In genomic region chr5:25945391-25945790, GRCm38 (mm10) we compare ENCODE assay signal across 21 mouse cellular contexts. TPM values are rescaled to one million over a fixed set of nuclear protein-coding genes. Genes with fewer than 3 reads are reported as not detected.
A peak's percentile ranks its signal among the peaks of the same experiment; 100 is the strongest.
DNase-seq lines count a peak whose midpoint lies in the region; ATAC-seq and TF ChIP-seq lines count a peak whose summit lies in the region.
"Not testable (repeated sequence)": the region's sequence is repeated elsewhere in the genome, so short reads cannot be mapped to it uniquely, and the experiment has no call there.
"Had no signal": no experiment of that assay in that cellular context is flagged by ENCODE, and none has a peak within 500 bp of the region (broad histone marks: within the 10 kb centered on the region; RNA-seq: fewer than 3 reads in every experiment).

No protein-coding gene starts in this region.

- not testable (repeated sequence) for H3K9me3 ChIP-seq in heart, embryonic 10.5 days; hindbrain, postnatal 0 days (ENCODE audit: low read length); liver, embryonic 11.5 days (ENCODE audit: control insufficient read depth, low read length); lung, postnatal 0 days (ENCODE audit: low read length)

- H3K27ac ChIP-seq in heart, embryonic 10.5 days; hindbrain, postnatal 0 days; liver, embryonic 11.5 days (ENCODE audit: low read depth, low read length); lung, postnatal 0 days (ENCODE audit: low read length): not testable (repeated sequence)

- DNase-seq in heart, embryonic 10.5 days (ENCODE audit: low spot score) = peak; percentile 69
- peak; percentile 2 for DNase-seq in hindbrain, postnatal 0 days (ENCODE audit: low spot score)
- DNase-seq in liver, embryonic 11.5 days (ENCODE audit: low spot score) = peak; percentile 31
- peak; percentile 3 for DNase-seq in lung, postnatal 0 days (ENCODE audit: low spot score)
- peak; percentile 10 for DNase-seq in neural tube, embryonic 10.5 days (ENCODE audit: extremely low spot score, low spot score)

- not testable (repeated sequence) for H3K9ac ChIP-seq in hindbrain, postnatal 0 days (replicated peaks; ENCODE audit: low read length); liver, embryonic 11.5 days (ENCODE audit: low read depth, low read length); lung, postnatal 0 days (replicated peaks; ENCODE audit: low read depth)

- not testable (repeated sequence) for H3K36me3 ChIP-seq in heart, embryonic 10.5 days; hindbrain, postnatal 0 days (ENCODE audit: insufficient read depth, low read length); liver, embryonic 11.5 days (ENCODE audit: control insufficient read depth, insufficient read depth, low read length); lung, postnatal 0 days (ENCODE audit: insufficient read depth, low read length)

- not testable (repeated sequence) for H3K4me1 ChIP-seq in heart, embryonic 10.5 days; hindbrain, postnatal 0 days (ENCODE audit: insufficient read depth, low read length); liver, embryonic 11.5 days (replicated peaks; ENCODE audit: control insufficient read depth, insufficient read depth, low read length); lung, postnatal 0 days (ENCODE audit: insufficient read depth, low read depth, low read length)

- H3K4me3 ChIP-seq in heart, embryonic 10.5 days; hindbrain, postnatal 0 days (ENCODE audit: low read length); liver, embryonic 11.5 days (ENCODE audit: low read depth, low read length); lung, postnatal 0 days (ENCODE audit: low read depth, low read length): not testable (repeated sequence)

- H3K27me3 ChIP-seq in heart, embryonic 10.5 days (ENCODE audit: insufficient read depth, poor library complexity, severe bottlenecking); hindbrain, postnatal 0 days (ENCODE audit: insufficient read depth, low read length); liver, embryonic 11.5 days (replicated peaks; ENCODE audit: control insufficient read depth, insufficient read depth, low read length); lung, postnatal 0 days (replicated peaks; ENCODE audit: insufficient read depth, low read length): not testable (repeated sequence)

- not testable (repeated sequence) for ATAC-seq in hindbrain, postnatal 0 days; liver, embryonic 11.5 days (replicated peaks; ENCODE audit: low FRiP score); lung, postnatal 0 days

- 80% methylated on average over 2 of the region's 2 CpGs for WGBS in heart, embryonic 10.5 days
- 87% methylated on average over 2 of the region's 2 CpGs for WGBS in hindbrain, postnatal 0 days
- 72% methylated on average over 2 of the region's 2 CpGs for WGBS in liver, embryonic 11.5 days
- 76% methylated on average over 2 of the region's 2 CpGs for WGBS in lung, postnatal 0 days

- TF ChIP-seq EP300 in lung, postnatal 0 days (IDR thresholded peaks at IDR 0.05) = not testable (repeated sequence)

- not testable (repeated sequence) for H3K4me2 ChIP-seq in hindbrain, postnatal 0 days (ENCODE audit: low read depth, low read length); liver, embryonic 11.5 days; lung, postnatal 0 days (replicated peaks; ENCODE audit: low read depth, low read length)

- TF ChIP-seq CTCF in hindbrain, postnatal 0 days (IDR thresholded peaks at IDR 0.05; ENCODE audit: low read depth); lung, postnatal 0 days (IDR thresholded peaks at IDR 0.05): not testable (repeated sequence)

RNA-seq across cellular contexts. Expression of gene Gm21663, which starts 3.2 kb away (rescaled TPM):
- not detected in 2 replicates for polyA plus RNA-seq in heart, embryonic 10.5 days (2016; fragmentation: Nextera tagmentation; extraction: Ambion mirVana)
- 0.32 TPM in 1 of 2 replicates, not detected in the other for total RNA-seq in hindbrain, postnatal 0 days (2014; rRNA removed)
- polyA plus RNA-seq in hindbrain, postnatal 0 days (2015; fragmentation: Nextera tagmentation; extraction: Ambion mirVana) = 0.18 TPM in 1 of 2 replicates, not detected in the other
- not detected in 2 replicates for polyA plus RNA-seq in liver, embryonic 11.5 days (2014; fragmentation: Nextera tagmentation; extraction: Ambion mirVana)
- polyA plus RNA-seq in lung, postnatal 0 days (2015; fragmentation: Nextera tagmentation; extraction: Ambion mirVana) = not detected in 2 replicates
- total RNA-seq: adrenal gland, postnatal 25 days; adrenal gland, postnatal 4 days; common myeloid progenitor, adult 5-6 weeks; ES-E14; MEL had no signal
- polyA plus RNA-seq: adrenal gland, adult 2 months; brain, embryonic 14.5 days; C2C12; embryonic facial prominence, embryonic 11.5 days; erythroblast, embryonic 14.5 days; forebrain, embryonic 10.5 days; forebrain, embryonic 12.5 days; forebrain, embryonic 14.5 days; forebrain, embryonic 16.5 days had no signal

RNA-seq across cellular contexts. Expression of gene Gm21671, which starts 8.8 kb away (rescaled TPM):
- polyA plus RNA-seq in heart, embryonic 10.5 days (2016; fragmentation: Nextera tagmentation; extraction: Ambion mirVana) = 0.15 TPM in 1 of 2 replicates, not detected in the other
- 0.18 TPM in 1 of 2 replicates, not detected in the other for total RNA-seq in hindbrain, postnatal 0 days (2014; rRNA removed)
- polyA plus RNA-seq in hindbrain, postnatal 0 days (2015; fragmentation: Nextera tagmentation; extraction: Ambion mirVana) = 0.11 and 0.13 TPM in 2 replicates
- not detected in 2 replicates for polyA plus RNA-seq in liver, embryonic 11.5 days (2014; fragmentation: Nextera tagmentation; extraction: Ambion mirVana)
- not detected in 2 replicates for polyA plus RNA-seq in lung, postnatal 0 days (2015; fragmentation: Nextera tagmentation; extraction: Ambion mirVana)
- total RNA-seq: adrenal gland, adult 2 months; adrenal gland, postnatal 10 days; adrenal gland, postnatal 25 days; adrenal gland, postnatal 4 days; common myeloid progenitor, adult 5-6 weeks; ES-E14; MEL had no signal
- polyA plus RNA-seq: adrenal gland, adult 2 months; brain, embryonic 14.5 days; C2C12; embryonic facial prominence, embryonic 11.5 days; embryonic facial prominence, embryonic 13.5 days; erythroblast, embryonic 14.5 days; forebrain, embryonic 10.5 days; forebrain, embryonic 14.5 days had no signal

RNA-seq across cellular contexts. Expression of gene Gm21680, which starts 27.1 kb away (rescaled TPM):
- 0.09 and 0.20 TPM in 2 replicates for polyA plus RNA-seq in heart, embryonic 10.5 days (2016; fragmentation: Nextera tagmentation; extraction: Ambion mirVana)
- not detected in 2 replicates for total RNA-seq in hindbrain, postnatal 0 days (2014; rRNA removed)
- polyA plus RNA-seq in hindbrain, postnatal 0 days (2015; fragmentation: Nextera tagmentation; extraction: Ambion mirVana) = not detected in 2 replicates
- polyA plus RNA-seq in liver, embryonic 11.5 days (2014; fragmentation: Nextera tagmentation; extraction: Ambion mirVana) = 0.17 TPM in 1 of 2 replicates, not detected in the other
- polyA plus RNA-seq in lung, postnatal 0 days (2015; fragmentation: Nextera tagmentation; extraction: Ambion mirVana) = not detected in 2 replicates
- total RNA-seq: adrenal gland, adult 2 months; adrenal gland, postnatal 10 days; adrenal gland, postnatal 25 days; adrenal gland, postnatal 4 days; common myeloid progenitor, adult 5-6 weeks; ES-E14; MEL had no signal
- polyA plus RNA-seq: adrenal gland, adult 2 months; brain, embryonic 14.5 days; C2C12; embryonic facial prominence, embryonic 11.5 days; erythroblast, embryonic 14.5 days; forebrain, embryonic 14.5 days had no signal

RNA-seq across cellular contexts. Expression of gene Gm21698, which starts 43.1 kb away (rescaled TPM):
- polyA plus RNA-seq in heart, embryonic 10.5 days (2016; fragmentation: Nextera tagmentation; extraction: Ambion mirVana) = 0.26 TPM in 1 of 2 replicates, not detected in the other
- not detected in 2 replicates for total RNA-seq in hindbrain, postnatal 0 days (2014; rRNA removed)
- polyA plus RNA-seq in hindbrain, postnatal 0 days (2015; fragmentation: Nextera tagmentation; extraction: Ambion mirVana) = 0.11 and 0.35 TPM in 2 replicates
- polyA plus RNA-seq in liver, embryonic 11.5 days (2014; fragmentation: Nextera tagmentation; extraction: Ambion mirVana) = 0.07 TPM in 1 of 2 replicates, not detected in the other
- polyA plus RNA-seq in lung, postnatal 0 days (2015; fragmentation: Nextera tagmentation; extraction: Ambion mirVana) = not detected in 2 replicates
- total RNA-seq: adrenal gland, adult 2 months; adrenal gland, postnatal 10 days; adrenal gland, postnatal 25 days; adrenal gland, postnatal 4 days; common myeloid progenitor, adult 5-6 weeks; ES-E14; MEL had no signal
- polyA plus RNA-seq: adrenal gland, adult 2 months; brain, embryonic 14.5 days; C2C12; embryonic facial prominence, embryonic 11.5 days; erythroblast, embryonic 14.5 days; forebrain, embryonic 12.5 days; forebrain, embryonic 14.5 days had no signal

RNA-seq across cellular contexts. Expression of gene Gm1979, which starts 59.2 kb away (rescaled TPM):
- polyA plus RNA-seq in heart, embryonic 10.5 days (2016; fragmentation: Nextera tagmentation; extraction: Ambion mirVana) = 0.14 and 0.18 TPM in 2 replicates
- 0.07 and 0.10 TPM in 2 replicates for total RNA-seq in hindbrain, postnatal 0 days (2014; rRNA removed)
- 0.47 TPM in 1 of 2 replicates, not detected in the other for polyA plus RNA-seq in hindbrain, postnatal 0 days (2015; fragmentation: Nextera tagmentation; extraction: Ambion mirVana)
- not detected in 2 replicates for polyA plus RNA-seq in liver, embryonic 11.5 days (2014; fragmentation: Nextera tagmentation; extraction: Ambion mirVana)
- polyA plus RNA-seq in lung, postnatal 0 days (2015; fragmentation: Nextera tagmentation; extraction: Ambion mirVana) = not detected in 2 replicates
- total RNA-seq: adrenal gland, adult 2 months; adrenal gland, postnatal 10 days; adrenal gland, postnatal 25 days; adrenal gland, postnatal 4 days; common myeloid progenitor, adult 5-6 weeks; ES-E14; MEL had no signal
- polyA plus RNA-seq: adrenal gland, adult 2 months; brain, embryonic 14.5 days; C2C12; embryonic facial prominence, embryonic 11.5 days; erythroblast, embryonic 14.5 days; forebrain, embryonic 10.5 days; forebrain, embryonic 12.5 days; forebrain, embryonic 14.5 days had no signal

Comparison
In these comparisons a context has a peak if more than half of its experiments do, and no peak if none do; other contexts are left out.
1. DNase-seq: peak in every context shown above with its lines; median percentile 69 in heart, embryonic 10.5 days; 31 in liver, embryonic 11.5 days; 10 in neural tube, embryonic 10.5 days; 3 in lung, postnatal 0 days; 2 in hindbrain, postnatal 0 days.